Mouse (Mus musculus): ENCODE measurements around the gene Ppt2. TPM values are rescaled to one million over a fixed set of nuclear protein-coding genes. Genes with fewer than 3 reads are reported as not detected.
A peak's percentile ranks its signal among the peaks of the same experiment; 100 is the strongest.

Ppt2 gene
- polyA plus RNA-seq, 1 experiment, result 46.7 TPM

DNA sequence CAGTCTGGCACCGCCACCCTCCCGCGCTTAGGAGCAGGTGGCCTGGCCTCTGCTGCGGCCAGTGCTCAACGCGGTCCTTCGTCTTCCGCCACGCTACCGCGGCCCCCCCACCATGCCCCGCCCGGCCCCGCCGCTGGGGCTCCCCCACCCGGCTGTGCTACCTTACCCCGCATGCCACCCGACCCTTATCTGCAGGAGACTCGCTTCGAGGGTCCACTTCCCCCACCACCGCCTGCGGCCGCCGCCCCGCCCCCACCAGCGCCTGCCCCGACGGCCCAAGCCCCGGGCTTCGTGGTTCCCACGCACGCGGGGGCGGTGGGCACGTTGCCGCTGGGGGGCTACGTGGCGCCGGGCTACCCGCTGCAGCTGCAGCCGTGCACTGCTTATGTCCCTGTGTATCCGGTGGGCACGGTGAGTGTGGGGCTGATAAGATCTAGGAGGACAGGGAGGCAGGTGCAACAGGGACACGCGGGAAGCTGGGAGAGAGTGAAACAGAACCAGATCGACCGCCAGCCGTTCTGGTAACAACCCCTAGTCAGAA lies 2.5 kb upstream of the Ppt2 start:
- no peak for TF ChIP-seq GATA1 (IDR thresholded peaks at IDR 0.05; ENCODE audit: low read length)

DNA sequence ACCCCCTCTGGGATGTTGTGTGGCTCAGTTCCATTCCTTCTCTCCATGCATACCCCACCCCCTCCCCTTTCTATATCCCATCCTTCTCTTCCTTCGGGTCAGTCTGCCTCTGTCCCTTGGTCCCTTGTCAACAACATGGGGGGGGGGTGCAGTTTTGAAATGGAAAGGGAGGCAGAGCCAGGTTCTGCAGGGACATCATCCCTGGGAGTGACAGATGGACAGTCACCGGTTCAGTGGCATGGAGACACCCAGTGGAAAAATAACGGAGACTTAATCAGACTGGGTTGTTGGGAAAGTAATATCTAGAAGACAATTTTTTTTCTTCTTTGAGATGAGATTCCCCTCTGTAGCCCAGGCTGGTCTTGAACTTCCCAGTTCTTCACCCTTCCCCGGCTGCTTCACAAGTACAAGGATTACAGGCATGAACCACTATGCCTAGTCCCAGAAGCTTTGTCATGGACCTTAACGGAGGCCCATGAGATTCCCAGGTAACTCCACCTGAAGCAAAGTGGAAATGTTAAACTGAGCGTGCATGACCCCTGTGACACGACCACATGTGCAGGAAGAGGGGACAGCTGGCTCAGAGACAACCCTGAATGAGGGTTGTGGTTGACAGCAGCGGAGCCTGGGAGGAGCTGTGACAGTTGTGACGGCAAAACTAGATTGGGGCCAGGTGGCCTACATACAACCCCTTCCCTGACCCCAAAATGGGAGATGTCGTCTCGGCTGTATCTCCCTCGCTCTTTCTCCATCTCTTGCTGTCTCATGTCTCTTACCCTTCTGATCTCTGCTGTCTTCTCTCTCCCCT lies 1.7 kb upstream of the Ppt2 start:
- TF ChIP-seq GATA1 (IDR thresholded peaks at IDR 0.05; ENCODE audit: low read length), result no peak

DNA sequence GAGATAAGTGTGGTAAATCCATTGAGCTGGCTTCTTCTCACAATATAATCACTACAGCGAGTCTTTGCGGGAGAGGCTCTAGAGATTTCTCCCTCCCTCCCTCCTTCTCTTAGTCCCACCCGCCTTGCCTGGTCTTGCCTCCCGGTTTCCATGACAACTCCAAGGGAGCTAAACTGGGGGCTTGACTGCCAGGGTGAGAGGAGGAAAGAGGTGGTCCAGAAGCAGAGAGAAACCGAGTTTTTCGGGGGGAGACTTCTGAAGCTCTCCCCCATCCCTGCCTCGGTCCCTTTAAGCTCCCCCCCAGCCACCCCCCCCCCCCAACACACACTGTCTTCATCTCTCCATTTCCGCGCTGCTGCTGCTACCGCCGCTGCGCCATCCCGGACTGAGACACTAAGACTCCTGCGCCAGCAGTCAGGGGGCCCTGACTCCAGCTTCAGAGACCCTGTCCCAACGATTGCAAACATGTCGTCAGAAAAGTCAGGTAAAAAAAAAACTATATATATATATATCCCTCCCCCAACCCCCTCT lies 976 bp upstream of the Ppt2 start, which contains the start of gene Prrt1:
Gene Prrt1, plus strand, starts transcription at position 313 of the 531 bp plus-strand sequence.
- no peak for TF ChIP-seq GATA1 (IDR thresholded peaks at IDR 0.05; ENCODE audit: low read length)

DNA sequence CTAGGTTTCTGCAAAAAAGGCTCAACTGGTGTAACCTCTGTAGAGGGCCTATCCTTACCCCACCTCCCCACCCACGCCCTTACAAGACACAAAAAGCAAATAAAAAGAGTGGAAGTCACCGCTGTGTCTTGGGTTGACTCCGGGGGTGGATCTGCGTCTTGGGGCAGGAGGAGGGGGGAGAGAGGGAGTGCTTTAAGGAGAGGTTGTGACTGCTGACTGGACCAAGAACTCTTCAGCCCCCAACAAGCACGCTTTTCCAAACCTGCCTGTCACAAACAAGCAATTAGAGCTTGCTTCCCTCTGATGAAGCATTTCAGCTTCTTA lies 296 bp upstream of the Ppt2 start:
- no peak for TF ChIP-seq GATA1 (IDR thresholded peaks at IDR 0.05; ENCODE audit: low read length)

DNA sequence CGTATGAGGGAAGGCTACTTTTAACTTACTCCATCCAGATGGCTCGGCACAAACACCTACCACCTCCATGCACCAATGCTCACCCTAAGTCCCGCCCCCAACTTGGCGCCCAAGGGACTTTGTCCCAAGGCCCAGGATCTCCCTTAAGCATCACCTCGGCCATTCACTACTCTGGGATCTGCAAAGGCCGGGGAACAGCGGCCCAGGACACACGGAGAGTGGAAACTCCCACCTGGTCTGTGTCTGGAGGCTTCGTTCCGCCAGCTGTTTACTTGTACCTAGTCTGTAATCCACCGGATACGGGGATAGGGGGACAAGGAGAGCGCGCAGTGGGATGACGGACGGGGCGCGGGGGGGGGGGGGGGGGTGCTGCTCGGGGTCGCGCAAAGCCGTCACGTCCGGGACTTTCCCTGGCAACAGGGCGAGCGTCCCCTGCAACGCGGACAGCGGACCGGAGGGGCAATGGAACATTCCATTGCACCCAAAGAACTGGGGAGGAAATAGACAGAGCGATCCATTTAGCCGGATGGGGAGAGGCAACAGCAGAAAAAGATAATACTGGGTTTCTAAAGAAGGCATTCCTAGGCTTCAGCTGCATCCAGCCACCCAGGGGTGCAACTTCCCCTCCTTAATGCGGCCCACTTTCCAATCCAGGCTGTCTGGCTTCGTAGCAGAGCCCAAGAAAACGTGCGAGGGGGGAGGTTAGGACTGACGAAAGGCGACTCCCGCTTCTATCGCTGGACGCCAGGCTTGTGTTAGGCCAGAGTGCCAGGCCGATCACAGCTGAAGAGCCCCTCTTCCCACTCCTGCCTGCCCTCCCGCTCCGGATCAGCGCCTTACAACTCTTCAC lies 992 bp downstream of the Ppt2 start:
- TF ChIP-seq GATA1 (IDR thresholded peaks at IDR 0.05; ENCODE audit: low read length), result no peak

DNA sequence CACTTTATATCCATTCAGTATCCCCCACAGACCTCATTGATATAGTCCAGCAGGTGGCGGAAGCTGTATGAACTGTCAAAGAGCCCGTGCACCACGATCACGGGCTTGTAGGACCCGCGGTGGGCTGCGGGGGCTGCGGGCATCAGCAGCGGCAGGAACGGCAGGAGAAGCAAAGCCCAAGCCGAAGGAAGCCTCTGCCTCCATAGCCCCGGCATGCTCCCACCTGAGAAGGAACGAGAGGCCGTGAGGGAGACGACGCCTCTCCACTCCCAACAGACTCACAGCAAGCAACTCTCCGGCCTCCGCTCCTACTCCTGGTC lies 1.6 kb downstream of the Ppt2 start:
- TF ChIP-seq GATA1 (IDR thresholded peaks at IDR 0.05; ENCODE audit: low read length), result no peak

DNA sequence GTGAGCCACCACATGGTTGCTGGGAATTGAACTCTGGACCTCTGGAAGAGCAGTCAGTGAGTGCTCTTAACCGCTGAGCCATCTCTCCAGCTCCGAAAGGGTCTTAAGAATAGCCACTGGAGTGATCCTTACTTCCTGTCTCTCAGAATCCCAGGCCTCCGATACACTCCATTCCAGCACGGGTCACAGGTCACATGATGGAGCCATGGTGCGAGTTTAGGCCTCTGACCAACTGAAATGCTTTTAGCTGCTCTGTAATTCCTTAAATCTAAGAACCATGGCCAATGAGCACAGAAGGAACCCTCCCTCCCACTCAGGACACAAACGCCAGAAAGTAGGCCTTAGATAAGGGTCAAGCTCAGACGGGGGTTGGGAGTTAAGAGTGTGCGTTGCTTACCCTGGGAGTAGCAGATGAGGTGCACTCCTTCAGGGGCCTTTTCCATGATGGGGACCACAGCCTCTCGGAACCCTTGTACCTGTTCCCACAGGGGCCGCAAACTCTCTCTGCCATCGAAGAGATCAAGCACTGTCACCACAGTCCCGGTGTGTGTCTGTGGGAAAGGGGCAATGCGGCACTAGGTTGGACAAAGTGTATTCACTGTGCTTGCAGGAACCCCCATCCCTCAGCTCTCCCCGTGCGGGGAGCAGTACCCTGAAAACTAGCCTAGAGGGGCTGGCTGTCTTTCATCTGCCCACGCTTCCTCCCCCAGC lies 2.1 kb downstream of the Ppt2 start:
- TF ChIP-seq GATA1 (IDR thresholded peaks at IDR 0.05; ENCODE audit: low read length), result no peak

DNA sequence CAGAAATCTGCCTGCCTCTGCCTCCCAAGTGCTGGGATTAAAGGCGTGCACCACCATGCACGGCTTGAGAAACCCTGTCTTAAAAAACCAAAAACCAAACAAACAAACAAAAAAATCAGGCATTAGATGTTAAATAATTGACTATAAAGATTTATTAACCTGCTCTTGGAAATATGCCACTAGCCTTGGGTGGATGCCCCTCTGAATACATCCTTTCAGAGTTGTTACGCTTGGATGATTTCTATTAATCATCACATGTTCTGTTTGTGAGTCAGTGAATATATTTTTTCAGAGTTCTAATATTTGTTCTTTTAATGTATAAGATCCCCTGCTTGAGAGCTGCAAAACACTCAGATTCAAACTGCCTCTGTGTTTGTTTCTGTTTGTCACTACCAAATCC lies 3.3 kb downstream of the Ppt2 start:
- no peak for TF ChIP-seq GATA1 (IDR thresholded peaks at IDR 0.05; ENCODE audit: low read length)

DNA sequence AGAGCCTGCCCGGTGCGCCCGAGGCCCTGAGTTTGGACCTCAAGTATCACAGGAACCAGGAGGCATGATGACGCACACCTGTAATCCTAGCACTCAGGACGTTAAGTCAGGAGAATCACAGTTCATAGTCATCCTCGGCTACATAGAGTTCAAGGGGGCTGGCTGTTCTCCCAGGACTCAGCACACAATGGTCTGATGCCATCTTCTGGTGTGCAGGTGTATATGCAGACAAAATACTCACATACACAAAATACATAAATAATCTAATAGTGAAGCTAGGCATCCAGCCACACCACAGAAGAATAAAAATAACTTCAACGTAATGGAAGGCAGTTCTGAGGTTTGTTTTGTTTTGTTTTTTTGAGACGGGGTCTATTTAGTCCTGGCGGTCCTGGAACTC lies 5.1 kb downstream of the Ppt2 start:
- no peak for TF ChIP-seq GATA1 (IDR thresholded peaks at IDR 0.05; ENCODE audit: low read length)

DNA sequence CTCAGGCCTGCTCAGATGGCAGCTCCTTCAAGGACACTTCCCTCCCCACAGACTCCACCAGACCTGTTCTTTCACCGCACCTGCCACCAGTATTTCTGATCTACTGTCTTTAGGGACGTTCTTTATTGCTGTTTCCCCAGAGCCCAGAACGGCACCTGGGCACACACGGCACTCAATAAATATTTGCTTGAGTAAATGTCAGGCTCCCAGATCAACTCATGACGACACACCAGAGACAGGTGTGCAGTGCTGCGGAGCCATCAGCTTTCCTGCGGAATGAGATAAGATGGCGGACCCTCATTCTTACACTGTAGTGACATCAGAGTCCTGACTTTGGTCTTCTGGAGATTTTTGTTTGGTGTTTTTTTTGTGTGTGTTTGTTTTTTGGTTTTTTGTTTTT lies 7.3 kb downstream of the Ppt2 start:
- TF ChIP-seq GATA1 (IDR thresholded peaks at IDR 0.05; ENCODE audit: low read length), result no peak

DNA sequence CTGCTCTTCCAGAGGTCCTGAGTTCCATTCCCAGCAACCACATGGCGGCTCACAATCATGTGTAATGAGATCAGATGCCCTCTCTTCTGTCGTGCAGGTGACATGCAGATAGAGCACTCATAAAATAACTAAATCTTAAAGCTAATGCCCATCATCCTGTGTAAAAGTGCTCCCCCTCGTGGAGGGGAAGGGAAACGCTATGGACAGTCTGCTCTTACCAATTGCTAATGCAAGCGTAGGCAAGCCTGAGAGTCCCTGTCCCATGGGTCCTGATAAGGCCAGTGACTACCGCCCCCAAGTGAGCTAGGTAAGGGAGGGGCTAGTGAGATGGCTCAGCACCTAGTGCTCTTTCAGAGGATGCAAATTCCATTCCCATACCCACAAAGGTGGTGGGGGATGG lies 9.3 kb downstream of the Ppt2 start:
- TF ChIP-seq GATA1 (IDR thresholded peaks at IDR 0.05; ENCODE audit: low read length), result no peak

DNA sequence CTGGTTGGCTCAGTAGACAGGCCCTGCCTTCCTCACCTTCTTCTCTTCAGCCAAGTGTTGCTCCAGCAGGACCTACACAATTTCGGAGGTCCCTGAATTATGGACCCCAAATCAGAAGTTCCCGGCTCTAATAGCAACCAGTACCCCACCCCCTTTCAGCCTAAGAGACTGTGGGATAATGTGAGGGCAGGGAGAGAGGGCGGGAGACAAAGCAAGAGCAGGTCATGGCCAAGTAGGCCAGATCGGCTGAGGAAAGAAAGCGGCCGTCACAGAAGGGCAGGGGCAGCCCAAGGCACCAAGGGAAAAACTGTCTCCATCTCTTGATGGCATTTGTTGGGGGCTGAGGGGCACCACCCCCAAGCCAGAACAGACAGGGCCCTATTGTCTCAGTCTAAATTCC lies 12.4 kb downstream of the Ppt2 start, which contains the start of gene Egfl8:
Gene Egfl8, minus strand, starts transcription at position 101 of the 400 bp plus-strand sequence.
- no peak for TF ChIP-seq GATA1 (IDR thresholded peaks at IDR 0.05; ENCODE audit: low read length)

DNA sequence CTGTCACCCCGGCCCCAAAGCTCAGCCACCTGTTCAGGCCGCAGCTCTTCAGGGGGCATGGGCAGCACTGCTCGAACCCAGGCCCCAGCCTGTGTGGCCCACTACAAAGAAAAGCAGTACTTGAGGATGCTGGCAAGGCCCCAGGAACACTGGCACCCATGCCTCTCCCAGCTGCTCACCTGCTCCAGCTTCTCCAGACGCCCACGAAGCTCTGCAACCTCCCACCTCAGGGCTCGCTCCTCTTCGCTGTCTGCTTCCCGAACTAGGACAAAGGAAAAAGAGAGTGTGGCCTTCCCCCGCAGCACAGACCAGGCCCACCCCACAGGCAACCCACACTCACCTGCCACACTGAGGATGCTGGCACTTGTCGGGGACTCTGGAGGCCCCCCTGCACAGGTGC lies 14.5 kb downstream of the Ppt2 start:
- no peak for TF ChIP-seq GATA1 (IDR thresholded peaks at IDR 0.05; ENCODE audit: low read length)

DNA sequence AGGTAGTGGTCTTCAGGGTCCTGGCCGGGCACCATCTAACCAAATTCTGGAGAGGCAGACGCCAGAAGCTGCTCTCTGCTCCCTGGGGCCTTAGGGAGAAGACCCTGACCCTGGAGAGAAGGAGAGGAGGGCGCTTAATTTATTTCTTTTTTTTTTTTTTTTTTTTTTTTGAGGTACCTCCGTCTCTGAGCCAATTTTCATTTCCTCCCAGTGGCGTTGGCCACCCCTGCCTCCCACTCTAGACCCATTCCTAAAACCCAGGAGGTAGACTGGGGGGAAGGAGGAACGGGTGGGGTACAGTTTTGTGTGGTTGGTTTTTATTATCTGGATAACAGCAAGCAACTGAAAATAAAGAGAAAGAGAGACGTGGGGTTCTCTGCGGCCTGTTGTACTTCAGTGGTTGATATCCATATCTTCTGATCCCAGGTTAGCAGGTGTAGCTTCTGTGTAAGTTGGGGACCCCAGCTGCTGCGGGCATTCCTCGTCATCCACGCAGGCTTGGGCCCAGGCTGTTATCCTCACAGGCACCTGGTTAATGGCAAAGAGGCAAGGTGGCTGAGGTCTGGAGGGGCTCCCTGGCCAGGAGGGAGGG lies 15.2 kb downstream of the Ppt2 start:
- peak; percentile 42 for TF ChIP-seq GATA1 (IDR thresholded peaks at IDR 0.05; ENCODE audit: low read length)

DNA sequence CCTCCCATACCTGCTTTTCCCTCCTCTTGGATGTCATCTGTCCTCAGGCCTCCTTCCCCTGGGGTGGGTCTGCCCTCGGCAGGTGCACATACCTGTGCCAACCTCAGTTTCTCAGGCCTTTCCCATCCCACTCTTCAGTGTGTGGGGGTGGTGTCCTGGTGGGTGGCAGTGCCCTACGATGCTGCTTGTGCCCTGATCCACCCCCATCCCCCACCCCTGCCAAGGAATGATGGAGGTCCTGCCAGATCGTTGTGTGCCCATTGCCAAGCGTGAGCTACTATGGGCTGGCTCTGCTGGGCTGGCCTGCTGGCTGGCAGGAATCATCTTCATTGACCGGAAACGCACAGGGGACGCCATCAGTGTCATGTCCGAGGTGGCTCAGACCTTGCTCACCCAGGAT lies 17.3 kb downstream of the Ppt2 start:
- no peak for TF ChIP-seq GATA1 (IDR thresholded peaks at IDR 0.05; ENCODE audit: low read length)

Data from G1E-ER4 (cell line).